Mouse (Mus musculus) C2C12 (cell line): ENCODE results near the gene Tmem204.

ENCODE experiments used
- CTCF ChIP-seq: IDR thresholded peaks from one replicate; pipeline ENCODE4 v1.5.1; 2011; ENCODE audit not compliant: control insufficient read depth, insufficient read depth, insufficient read length
- MYOG ChIP-seq: IDR thresholded peaks from one replicate; pipeline ENCODE4 v1.6.1; 2011; ENCODE audit not compliant: control insufficient read depth, insufficient read length; ENCODE audit errors: extremely low read depth

DNA sequence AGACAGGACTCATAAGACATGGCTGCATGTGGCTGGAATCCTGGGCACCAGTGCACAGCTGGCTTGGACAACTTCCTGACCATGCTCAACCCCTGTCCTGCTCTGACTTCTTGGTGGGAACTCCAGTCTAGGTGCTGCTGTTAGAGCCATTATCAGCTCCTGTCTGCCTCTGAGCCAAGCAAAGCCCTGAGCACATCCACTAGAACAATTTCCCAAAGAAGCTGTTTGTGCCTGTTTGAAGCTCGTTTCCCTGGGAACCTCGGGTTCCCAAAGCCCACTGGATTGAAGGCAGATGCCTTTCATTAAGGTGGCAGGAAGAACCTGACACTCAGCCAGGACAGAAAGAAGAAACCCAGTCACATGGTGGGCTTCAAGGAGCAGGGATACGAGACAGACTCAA lies 37.0 kb upstream of the Tmem204 start, which contains the start of gene Ptx4:
- TF ChIP-seq CTCF: no peak
- no peak for TF ChIP-seq MYOG
